Mouse (Mus musculus): ENCODE measurements at regions not wholly inside any gene's neighbourhood (a gene's known extent, or its start where the extent isn't known, plus 50 kb on each side); places are given as distances from the start of the nearest gene placed in this dataset.

GRCm38 (mm10) chr4:137148756-137149155 lies 100.2 kb upstream of the Zbtb40 start:
- DNase-seq (ENCODE audit: low spot score) (peak; percentile 35), ATAC-seq (ENCODE audit: low read depth) (no peak)
- Histone ChIP-seq H3K9ac (ENCODE audit: low read depth, low read length) (no peak overlapping the region), H3K27me3 (replicated peaks; ENCODE audit: control insufficient read depth, insufficient read depth, low read length) (no peaks in the 10 kb centered on the region), H3K36me3 (ENCODE audit: control insufficient read depth, insufficient read depth, low read length) (no peaks in the 10 kb centered on the region), H3K4me3 (ENCODE audit: low read depth, low read length) (no peak overlapping the region), H3K9me3 (ENCODE audit: control insufficient read depth, low read length) (peaks cover 6% of the 10 kb centered on the region; the same call in 1 of the 2 replicates), H3K27ac (replicated peaks; ENCODE audit: low read depth, low read length) (no peak overlapping the region), H3K4me2 (ENCODE audit: low read depth, low read length) (no peak overlapping the region), H3K4me1 (ENCODE audit: control insufficient read depth, insufficient read depth, low read length) (no peaks in the 10 kb centered on the region)
- 75% methylated on average over 4 of the region's 4 CpGs for WGBS

GRCm38 (mm10) chr4:137147795-137148194 lies 99.2 kb upstream of the Zbtb40 start:
- H3K36me3 ChIP-seq (ENCODE audit: control insufficient read depth, insufficient read depth, low read length) = no peaks in the 10 kb centered on the region
- H3K4me2 ChIP-seq (ENCODE audit: low read depth, low read length) = no peak overlapping the region
- H3K9ac ChIP-seq (ENCODE audit: low read depth, low read length) = no peak overlapping the region
- WGBS = 75% methylated on average over 13 of the region's 13 CpGs
- ATAC-seq (ENCODE audit: low read depth) (no peak), DNase-seq (ENCODE audit: low spot score) (no peak)
- no peaks in the 10 kb centered on the region for H3K27me3 ChIP-seq (replicated peaks; ENCODE audit: control insufficient read depth, insufficient read depth, low read length)
- no peak overlapping the region for H3K4me3 ChIP-seq (ENCODE audit: low read depth, low read length)
- no peaks in the 10 kb centered on the region for H3K4me1 ChIP-seq (ENCODE audit: control insufficient read depth, insufficient read depth, low read length)
- H3K27ac ChIP-seq (replicated peaks; ENCODE audit: low read depth, low read length) = no peak overlapping the region
- peaks cover 6% of the 10 kb centered on the region; the same call in 1 of the 2 replicates for H3K9me3 ChIP-seq (ENCODE audit: control insufficient read depth, low read length)

- no peak for ATAC-seq (ENCODE audit: low read depth)
- Histone ChIP-seq H3K4me3 (ENCODE audit: low read depth, low read length) (no peak overlapping the region), H3K4me2 (ENCODE audit: low read depth, low read length) (no peak overlapping the region), H3K9ac (ENCODE audit: low read depth, low read length) (no peak overlapping the region), H3K36me3 (ENCODE audit: control insufficient read depth, insufficient read depth, low read length) (no peaks in the 10 kb centered on the region), H3K27ac (replicated peaks; ENCODE audit: low read depth, low read length) (no peak overlapping the region), H3K4me1 (ENCODE audit: control insufficient read depth, insufficient read depth, low read length) (no peaks in the 10 kb centered on the region), H3K27me3 (replicated peaks; ENCODE audit: control insufficient read depth, insufficient read depth, low read length) (no peaks in the 10 kb centered on the region), H3K9me3 (ENCODE audit: control insufficient read depth, low read length) (no peaks in the 10 kb centered on the region)
- WGBS = 66% methylated on average over 3 of the region's 3 CpGs
- DNase-seq (ENCODE audit: low spot score) = no peak
These were observed 97.7 kb upstream of the Zbtb40 start for GRCm38 (mm10) chr4:137146326-137146725.

- no peak for ATAC-seq (ENCODE audit: low read depth)
These were observed 93.7 kb upstream of the Zbtb40 start for GRCm38 (mm10) chr4:137142316-137142715.

GRCm38 (mm10) chr4:137139051-137139705 lies 90.6 kb upstream of the Zbtb40 start:
- H3K27me3 ChIP-seq (replicated peaks; ENCODE audit: control insufficient read depth, insufficient read depth, low read length) = no peaks in the 10 kb centered on the region
- no peaks in the 10 kb centered on the region for H3K9me3 ChIP-seq (ENCODE audit: control insufficient read depth, low read length)
- peaks cover 7% of the 10 kb centered on the region for H3K4me1 ChIP-seq (ENCODE audit: control insufficient read depth, insufficient read depth, low read length)
- DNase-seq (ENCODE audit: low spot score) (no peak), ATAC-seq (ENCODE audit: low read depth) (no peak)
- H3K4me2 ChIP-seq (ENCODE audit: low read depth, low read length) = no peak overlapping the region
- no peaks in the 10 kb centered on the region for H3K36me3 ChIP-seq (ENCODE audit: control insufficient read depth, insufficient read depth, low read length)
- no peak overlapping the region for H3K27ac ChIP-seq (replicated peaks; ENCODE audit: low read depth, low read length)
- H3K4me3 ChIP-seq (ENCODE audit: low read depth, low read length) = no peak overlapping the region
- no peak overlapping the region for H3K9ac ChIP-seq (ENCODE audit: low read depth, low read length)
- 72% methylated on average over 17 of the region's 17 CpGs for WGBS

More at GRCm38 (mm10) chr4:137142316-137142715, 93.7 kb upstream of the Zbtb40 start:
- Histone ChIP-seq H3K9me3 (ENCODE audit: control insufficient read depth, low read length) (no peaks in the 10 kb centered on the region), H3K4me3 (ENCODE audit: low read depth, low read length) (no peak overlapping the region), H3K27me3 (replicated peaks; ENCODE audit: control insufficient read depth, insufficient read depth, low read length) (no peaks in the 10 kb centered on the region), H3K36me3 (ENCODE audit: control insufficient read depth, insufficient read depth, low read length) (no peaks in the 10 kb centered on the region), H3K4me2 (ENCODE audit: low read depth, low read length) (no peak overlapping the region), H3K27ac (replicated peaks; ENCODE audit: low read depth, low read length) (no peak overlapping the region), H3K4me1 (ENCODE audit: control insufficient read depth, insufficient read depth, low read length) (no peaks in the 10 kb centered on the region), H3K9ac (ENCODE audit: low read depth, low read length) (no peak overlapping the region)
- DNase-seq (ENCODE audit: low spot score) = no peak
- 46% methylated on average over 8 of the region's 9 CpGs for WGBS

- WGBS = 73% methylated on average over 6 of the region's 6 CpGs
- Histone ChIP-seq H3K27ac (replicated peaks; ENCODE audit: low read depth, low read length) (no peak overlapping the region), H3K4me1 (ENCODE audit: control insufficient read depth, insufficient read depth, low read length) (peaks cover 18% of the 10 kb centered on the region), H3K4me2 (ENCODE audit: low read depth, low read length) (no peak overlapping the region), H3K4me3 (ENCODE audit: low read depth, low read length) (no peak overlapping the region), H3K9me3 (ENCODE audit: control insufficient read depth, low read length) (no peaks in the 10 kb centered on the region), H3K9ac (ENCODE audit: low read depth, low read length) (no peak overlapping the region), H3K36me3 (ENCODE audit: control insufficient read depth, insufficient read depth, low read length) (no peaks in the 10 kb centered on the region), H3K27me3 (replicated peaks; ENCODE audit: control insufficient read depth, insufficient read depth, low read length) (no peaks in the 10 kb centered on the region)
- DNase-seq (ENCODE audit: low spot score) (no peak), ATAC-seq (ENCODE audit: low read depth) (no peak)
These were observed 89.5 kb upstream of the Zbtb40 start for GRCm38 (mm10) chr4:137138127-137138526.

- 77% methylated on average over 4 of the region's 4 CpGs for WGBS
- H3K27me3 ChIP-seq (replicated peaks; ENCODE audit: control insufficient read depth, insufficient read depth, low read length) = no peaks in the 10 kb centered on the region
- H3K9me3 ChIP-seq (ENCODE audit: control insufficient read depth, low read length) = no peaks in the 10 kb centered on the region
- H3K4me2 ChIP-seq (ENCODE audit: low read depth, low read length) = no peak overlapping the region
- no peak overlapping the region for H3K4me3 ChIP-seq (ENCODE audit: low read depth, low read length)
- H3K27ac ChIP-seq (replicated peaks; ENCODE audit: low read depth, low read length) = no peak overlapping the region
- H3K9ac ChIP-seq (ENCODE audit: low read depth, low read length) = no peak overlapping the region
- peaks cover 18% of the 10 kb centered on the region for H3K4me1 ChIP-seq (ENCODE audit: control insufficient read depth, insufficient read depth, low read length)
- DNase-seq (ENCODE audit: low spot score) = no peak
- ATAC-seq (ENCODE audit: low read depth) = no peak
- no peaks in the 10 kb centered on the region for H3K36me3 ChIP-seq (ENCODE audit: control insufficient read depth, insufficient read depth, low read length)
These were observed 87.7 kb upstream of the Zbtb40 start for GRCm38 (mm10) chr4:137136313-137136712.

- Histone ChIP-seq H3K4me3 (ENCODE audit: low read depth, low read length) (no peak overlapping the region), H3K36me3 (ENCODE audit: control insufficient read depth, insufficient read depth, low read length) (no peaks in the 10 kb centered on the region), H3K4me2 (ENCODE audit: low read depth, low read length) (no peak overlapping the region), H3K27me3 (replicated peaks; ENCODE audit: control insufficient read depth, insufficient read depth, low read length) (no peaks in the 10 kb centered on the region), H3K4me1 (ENCODE audit: control insufficient read depth, insufficient read depth, low read length) (peaks cover 18% of the 10 kb centered on the region), H3K27ac (replicated peaks; ENCODE audit: low read depth, low read length) (no peak overlapping the region), H3K9me3 (ENCODE audit: control insufficient read depth, low read length) (no peaks in the 10 kb centered on the region), H3K9ac (ENCODE audit: low read depth, low read length) (no peak overlapping the region)
- ATAC-seq (ENCODE audit: low read depth) = no peak
- 73% methylated on average over 8 of the region's 8 CpGs for WGBS
- no peak for DNase-seq (ENCODE audit: low spot score)
These were observed 87.2 kb upstream of the Zbtb40 start for GRCm38 (mm10) chr4:137135792-137136191.

- H3K9me3 ChIP-seq (ENCODE audit: control insufficient read depth, low read length) = no peaks in the 10 kb centered on the region
- ATAC-seq (ENCODE audit: low read depth) (no peak), DNase-seq (ENCODE audit: low spot score) (no peak)
- H3K36me3 ChIP-seq (ENCODE audit: control insufficient read depth, insufficient read depth, low read length) = no peaks in the 10 kb centered on the region
- 0 out of 2 replicates have a peak overlapping the region, but pooled peaks have one; percentile 48 for H3K27ac ChIP-seq (replicated peaks; ENCODE audit: low read depth, low read length)
- 47% methylated on average over 5 of the region's 5 CpGs for WGBS
- no peak overlapping the region for H3K4me2 ChIP-seq (ENCODE audit: low read depth, low read length)
- peaks cover 18% of the 10 kb centered on the region for H3K4me1 ChIP-seq (ENCODE audit: control insufficient read depth, insufficient read depth, low read length)
- no peak overlapping the region for H3K4me3 ChIP-seq (ENCODE audit: low read depth, low read length)
- no peaks in the 10 kb centered on the region for H3K27me3 ChIP-seq (replicated peaks; ENCODE audit: control insufficient read depth, insufficient read depth, low read length)
- H3K9ac ChIP-seq (ENCODE audit: low read depth, low read length) = no peak overlapping the region
These were observed 86.0 kb upstream of the Zbtb40 start for GRCm38 (mm10) chr4:137134553-137134952.
